8 mouse cellular contexts compared by ENCODE assay signal in genomic region chr7:93982103-93982502, GRCm38 (mm10).
"Had no signal": no experiment of that assay in that cellular context is flagged by ENCODE, and none has a peak within 500 bp of the region (broad histone marks: within the 10 kb centered on the region; RNA-seq: fewer than 3 reads in every experiment).

No protein-coding gene starts in this region.

- DNase-seq: kidney, adult 2 months; kidney, postnatal 25 days; lung, adult 2 months; lung, postnatal 36 days; thymus, postnatal 4 days had no signal

- ATAC-seq: intestine, embryonic 16.5 days; lung, postnatal 0 days; midbrain, embryonic 13.5 days had no signal
